Mouse (Mus musculus) liver, embryonic 16.5 days (tissue): ENCODE results near the gene Rnase4. TPM values are rescaled to one million over a fixed set of nuclear protein-coding genes. Genes with fewer than 3 reads are reported as not detected.

ENCODE experiments used
- ATAC-seq: fragments of 200-750 bp; cut with Nextera tagmentation; 2 replicates; pipeline ENCODE4 v1.8.0; 2017; ENCODE audit warnings: low read depth, mild to moderate bottlenecking, moderate number of reproducible peaks, moderate library complexity
- H3K27ac ChIP-seq: fragments of 300-500 bp; sonication (generic); 2 replicates; pipeline ENCODE4 v1.5.1; 2014; ENCODE audit warnings: mild to moderate bottlenecking, low read length
- H3K27me3 ChIP-seq: fragments of 300-500 bp; sonication (generic); 2 replicates; pipeline ENCODE4 v1.6.1; 2014; ENCODE audit warnings: low read depth, low read length, mixed read lengths; ENCODE audit not compliant: control insufficient read depth, insufficient read depth
- H3K36me3 ChIP-seq: fragments of 300-500 bp; sonication (generic); 2 replicates; pipeline ENCODE4 v1.6.1; 2014; ENCODE audit warnings: mild to moderate bottlenecking; ENCODE audit not compliant: control insufficient read depth, insufficient read depth
- H3K4me1 ChIP-seq: fragments of 300-500 bp; sonication (generic); 2 replicates; pipeline ENCODE4 v1.6.1; 2014; ENCODE audit warnings: low read depth, low read length, mixed read lengths; ENCODE audit not compliant: control insufficient read depth
- H3K4me2 ChIP-seq: fragments of 300-500 bp; sonication (generic); 2 replicates; pipeline ENCODE4 v1.6.1; 2014; ENCODE audit warnings: low read depth, low read length, mixed read lengths
- H3K4me3 ChIP-seq: fragments of 300-500 bp; sonication (generic); 2 replicates; pipeline ENCODE4 v1.5.1; 2014; ENCODE audit warnings: low read depth, mild to moderate bottlenecking, low read length
- H3K9ac ChIP-seq: fragments of 300-500 bp; sonication (generic); 2 replicates; pipeline ENCODE4 v1.6.1; 2014; ENCODE audit warnings: low read depth, low read length
- H3K9me3 ChIP-seq: fragments of 300-500 bp; sonication (generic); replicated peaks from 2 replicates; pipeline ENCODE4 v1.6.1; 2016; ENCODE audit warnings: low read length; ENCODE audit not compliant: control insufficient read depth
- WGBS: fragments of 180-500 bp; shearing (Covaris S2); extraction: QIAGEN DNeasy Blood & Tissue Kit; methylation state at CpG from one replicate; pipeline ENCODE4 v1.1.7; 2014; ENCODE audit not compliant: insufficient replicate concordance; 5-methylcytosine and 5-hydroxymethylcytosine counted together
- polyA plus RNA-seq: library from polyadenylated mRNA; unstranded; fragments of >200 nt; fragmentation: Nextera tagmentation; extraction: Ambion mirVana; gene quantifications from 2 replicates; pipeline ENCODE4 v1.2.1, GENCODE M21; 2015

Gene Rnase4
- polyA plus RNA-seq: 19.7 and 23.1 TPM in 2 replicates

DNA sequence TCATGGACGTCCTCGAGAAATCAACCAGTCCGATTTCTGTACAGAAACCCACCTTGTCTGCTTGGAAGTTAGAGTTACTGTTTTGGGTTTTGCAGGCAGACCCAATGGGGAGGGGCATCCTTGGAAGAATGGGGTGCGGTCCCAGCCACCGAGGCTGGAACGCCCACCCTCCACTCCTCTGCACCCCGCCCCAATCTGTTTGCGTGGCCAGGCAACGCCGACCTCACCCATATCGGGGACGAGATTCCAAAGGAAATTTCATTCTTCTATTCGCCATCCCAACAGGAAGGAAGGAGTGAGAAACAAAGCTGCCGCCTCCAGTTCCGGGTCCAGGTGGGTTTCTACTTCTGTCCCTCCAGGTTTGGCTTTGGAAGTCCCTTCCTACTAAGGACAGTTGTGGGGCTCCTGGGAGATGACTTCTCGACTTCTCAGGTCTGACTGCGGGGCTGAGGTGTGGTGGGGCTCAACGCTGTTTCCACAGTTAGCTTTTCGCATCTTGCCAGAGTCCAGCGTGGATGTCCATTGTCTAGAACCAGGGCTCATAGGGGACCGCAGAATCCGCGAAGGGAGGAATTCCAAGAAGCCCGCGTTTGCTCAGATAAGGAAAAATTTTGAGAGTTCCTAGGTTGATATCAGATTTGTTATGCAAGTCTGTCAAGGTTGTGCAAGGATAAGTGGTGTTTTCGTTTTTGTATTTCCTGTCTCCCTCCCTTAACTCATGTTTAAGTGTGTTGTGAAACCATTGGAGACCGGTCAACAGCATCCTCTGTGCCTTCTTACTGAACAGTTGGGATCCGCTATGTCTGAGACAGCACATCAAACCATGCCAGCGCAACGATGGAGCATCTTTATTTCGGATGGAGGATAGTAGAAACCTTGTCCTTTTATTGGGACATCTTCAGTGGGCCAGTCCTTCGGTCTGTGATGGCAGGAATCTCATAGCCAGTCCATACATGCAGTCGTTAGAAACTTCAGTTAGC lies at the start of gene Rnase4, which contains the start of gene Ang:
Gene Rnase4 (plus strand): TSS at position 157 of the 980 bp plus-strand sequence.
Gene Ang (plus strand): TSS at position 230 of the 980 bp plus-strand sequence.
- 8% methylated on average over 33 of the region's 33 CpGs for WGBS
- H3K27ac ChIP-seq: peak within 1 kb of the TSS; percentile 78
- no peaks in the 10 kb centered on the region for H3K36me3 ChIP-seq
- H3K9me3 ChIP-seq: no peaks in the 10 kb centered on the region
- no peaks in the 10 kb centered on the region for H3K27me3 ChIP-seq
- peak within 1 kb of the TSS; percentile 61 for H3K9ac ChIP-seq
- peaks cover 37% of the 10 kb centered on the region for H3K4me1 ChIP-seq
- ATAC-seq: no peak
- peak within 1 kb of the TSS; percentile 77 for H3K4me3 ChIP-seq
- H3K4me2 ChIP-seq: peak within 1 kb of the TSS; percentile 92

DNA sequence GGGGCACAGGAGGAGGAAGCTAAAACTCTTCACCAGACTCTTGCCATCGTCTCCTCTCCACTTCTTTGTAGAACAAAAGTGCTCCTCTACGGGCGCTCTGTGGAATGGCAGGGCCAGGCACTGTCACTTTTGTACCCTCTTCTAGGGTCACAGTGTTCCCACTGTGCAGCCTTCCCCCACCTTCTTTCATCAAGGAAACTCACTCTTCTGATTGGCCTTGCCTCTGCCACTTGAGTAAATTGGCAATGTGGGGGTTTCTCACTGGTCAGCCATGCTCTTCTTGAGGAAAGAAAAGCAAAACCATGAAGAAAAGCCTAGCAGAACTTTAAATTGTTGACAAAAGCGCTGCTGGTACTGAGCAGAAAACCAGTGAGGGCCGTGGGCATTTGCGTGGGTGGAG lies 49.1 kb upstream of the Rnase4 start, which contains the start of gene Rnase9:
Gene Rnase9 (minus strand): TSS at position 101 of the 400 bp plus-strand sequence.
- H3K9me3 ChIP-seq: no peaks in the 10 kb centered on the region
- H3K4me2 ChIP-seq: no peak within 1 kb of the TSS
- H3K27me3 ChIP-seq: no peaks in the 10 kb centered on the region
- H3K4me3 ChIP-seq: no peak within 1 kb of the TSS
- no peaks in the 10 kb centered on the region for H3K4me1 ChIP-seq
- no peak within 1 kb of the TSS for H3K27ac ChIP-seq
- H3K36me3 ChIP-seq: no peaks in the 10 kb centered on the region
- no peak within 1 kb of the TSS for H3K9ac ChIP-seq
- no peak for ATAC-seq
- WGBS: 65% methylated on average over 6 of the region's 6 CpGs

DNA sequence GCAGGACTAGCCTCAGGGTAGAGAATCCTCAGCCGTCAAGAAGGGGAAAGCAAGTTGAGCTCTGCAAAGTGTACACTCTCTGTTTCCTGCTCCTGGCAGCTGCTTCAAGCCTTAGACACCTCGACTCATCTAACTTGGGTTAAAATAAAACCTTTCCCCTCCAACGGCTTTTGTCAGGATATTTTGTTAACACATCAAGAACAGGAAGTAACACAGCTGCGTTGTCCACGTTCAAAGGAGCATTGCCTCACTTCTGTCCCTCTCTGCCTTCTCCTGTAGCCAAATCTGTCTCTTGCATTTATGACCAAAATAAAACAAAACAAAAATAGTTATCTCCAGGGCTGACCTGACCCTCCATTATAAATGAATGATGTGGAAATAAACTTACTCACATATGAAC lies 43.0 kb upstream of the Rnase4 start:
- WGBS: 7% methylated on average over 5 of the region's 5 CpGs
- Histone ChIP-seq H3K27me3 (no peaks in the 10 kb centered on the region), H3K9me3 (no peaks in the 10 kb centered on the region), H3K4me3 (no peak overlapping the region), H3K4me1 (no peaks in the 10 kb centered on the region), H3K4me2 (no peak overlapping the region), H3K36me3 (no peaks in the 10 kb centered on the region), H3K9ac (no peak overlapping the region), H3K27ac (no peak overlapping the region)
- no peak for ATAC-seq

GRCm38 (mm10) chr14:51050063-51050462 lies 40.8 kb upstream of the Rnase4 start, which contains the start of gene Rnase11:
Gene Rnase11 (minus strand): TSS chr14:51050163.
- no peak for ATAC-seq
- Histone ChIP-seq H3K36me3 (no peaks in the 10 kb centered on the region), H3K27me3 (no peaks in the 10 kb centered on the region), H3K4me3 (no peak within 1 kb of the TSS), H3K4me2 (no peak within 1 kb of the TSS), H3K9ac (no peak within 1 kb of the TSS), H3K4me1 (no peaks in the 10 kb centered on the region), H3K27ac (no peak within 1 kb of the TSS), H3K9me3 (no peaks in the 10 kb centered on the region)
- 57% methylated on average over 2 of the region's 2 CpGs for WGBS

- Histone ChIP-seq H3K27ac (no peak overlapping the region), H3K9me3 (no peaks in the 10 kb centered on the region), H3K27me3 (no peaks in the 10 kb centered on the region), H3K4me2 (no peak overlapping the region), H3K36me3 (no peaks in the 10 kb centered on the region), H3K4me1 (no peaks in the 10 kb centered on the region), H3K9ac (no peak overlapping the region), H3K4me3 (no peak overlapping the region)
- WGBS: 57% methylated on average over 5 of the region's 5 CpGs
- no peak for ATAC-seq
Measured at GRCm38 (mm10) chr14:51051941-51052340, 38.9 kb upstream of the Rnase4 start.

DNA sequence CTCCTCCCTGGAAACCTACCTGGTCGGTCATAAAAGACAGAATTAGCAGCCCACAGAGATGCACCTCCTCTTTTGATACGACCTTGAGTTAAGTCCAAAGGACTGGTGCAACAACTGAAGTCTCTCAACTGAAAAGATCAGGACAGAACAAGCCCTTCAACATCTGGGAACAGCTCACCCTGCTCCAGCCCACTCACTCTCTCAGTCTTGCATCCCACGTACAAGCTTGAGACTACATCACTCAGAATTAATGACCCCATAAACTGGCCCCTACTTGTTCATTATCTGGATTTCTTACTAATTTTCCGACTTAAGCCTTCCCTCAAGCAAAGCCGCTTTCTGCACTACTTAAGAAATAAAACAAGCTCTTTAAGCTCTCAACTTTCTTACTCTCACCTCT lies 37.7 kb upstream of the Rnase4 start:
- Histone ChIP-seq H3K4me2 (no peak overlapping the region), H3K36me3 (no peaks in the 10 kb centered on the region), H3K27ac (no peak overlapping the region), H3K27me3 (no peaks in the 10 kb centered on the region), H3K9me3 (no peaks in the 10 kb centered on the region), H3K4me3 (no peak overlapping the region), H3K4me1 (peaks cover 6% of the 10 kb centered on the region), H3K9ac (no peak overlapping the region)
- ATAC-seq: no peak
- 60% methylated on average over 5 of the region's 5 CpGs for WGBS

DNA sequence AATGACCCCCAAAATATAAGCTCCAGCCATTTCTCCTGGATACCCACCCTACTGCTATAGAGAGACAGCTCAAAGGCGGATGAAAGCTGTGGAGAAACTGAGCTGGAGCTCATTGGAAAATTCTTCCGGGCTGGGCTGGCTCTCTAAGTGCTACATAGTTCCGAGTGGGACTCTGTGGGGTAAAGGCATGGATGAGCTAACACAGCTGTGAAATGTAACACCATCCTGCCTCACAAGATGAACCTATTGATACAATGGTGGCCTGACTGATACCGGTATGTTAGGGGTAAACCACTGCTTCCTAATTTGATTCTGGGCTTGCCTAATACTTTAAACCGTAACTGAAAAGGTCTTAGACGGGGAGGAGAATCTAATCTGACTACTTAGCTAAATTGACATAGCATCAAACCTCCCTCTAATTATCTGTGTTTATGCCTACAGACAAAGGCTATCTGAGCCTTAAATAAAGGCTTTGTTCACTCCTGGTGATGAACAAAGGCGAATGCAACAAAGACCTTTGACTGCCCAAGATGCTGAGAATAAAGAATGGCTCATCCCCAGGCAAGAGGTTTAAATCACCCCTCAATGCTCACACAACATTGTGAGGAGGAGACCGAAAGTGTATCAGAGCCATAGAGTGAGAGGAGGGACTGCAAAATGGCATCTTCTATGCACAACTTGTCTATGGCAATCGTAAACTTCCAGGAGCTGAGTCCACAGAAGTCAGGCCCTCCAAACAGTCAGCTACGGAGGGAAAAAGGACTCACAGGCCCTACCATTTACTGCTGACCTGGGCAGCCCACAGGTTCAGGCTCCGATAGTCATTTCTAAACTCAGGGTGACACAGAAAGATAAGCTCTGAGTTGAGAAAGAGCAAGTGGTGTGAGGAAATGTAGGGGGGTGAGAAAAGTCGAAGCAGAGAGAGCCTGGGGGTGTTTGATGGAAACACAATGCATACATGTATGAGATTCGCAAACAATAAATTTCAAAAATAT lies 36.3 kb upstream of the Rnase4 start:
- 48% methylated on average over 13 of the region's 13 CpGs for WGBS
- no peak for ATAC-seq

DNA sequence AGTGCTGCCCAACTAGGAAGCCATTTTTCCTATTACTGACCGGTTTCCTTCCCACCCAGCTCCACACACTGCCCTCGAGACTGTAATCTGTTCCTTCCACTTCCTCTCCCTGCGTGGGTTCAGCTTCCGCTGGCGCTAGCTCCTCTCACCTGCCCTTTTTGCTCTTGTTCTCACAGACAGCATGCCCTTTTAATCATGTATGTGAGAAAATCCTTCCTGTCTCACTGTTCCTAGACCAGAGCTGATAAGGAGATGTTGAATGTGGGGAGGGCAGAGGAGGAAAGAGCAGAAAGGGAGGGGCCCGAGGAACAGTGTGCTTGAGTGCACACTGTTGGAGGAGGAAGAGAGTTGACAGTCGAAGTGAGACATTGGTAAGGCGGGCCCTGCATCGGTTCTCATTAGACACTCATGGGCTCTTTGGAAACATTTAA lies 33.5 kb upstream of the Rnase4 start, which contains the start of gene Rnase12:
Gene Rnase12 (minus strand): TSS at position 261 of the 431 bp plus-strand sequence.
- Histone ChIP-seq H3K36me3 (no peaks in the 10 kb centered on the region), H3K9ac (no peak within 1 kb of the TSS), H3K27me3 (no peaks in the 10 kb centered on the region), H3K4me2 (no peak within 1 kb of the TSS), H3K27ac (no peak within 1 kb of the TSS), H3K9me3 (no peaks in the 10 kb centered on the region), H3K4me3 (no peak within 1 kb of the TSS), H3K4me1 (peaks cover 11% of the 10 kb centered on the region)
- peak; percentile 58 for ATAC-seq
- WGBS: 8% methylated on average over 9 of the region's 9 CpGs

More for the DNA sequence above, 36.3 kb upstream of the Rnase4 start:
- H3K4me1 ChIP-seq: peaks cover 6% of the 10 kb centered on the region
- H3K4me3 ChIP-seq: no peak overlapping the region
- no peaks in the 10 kb centered on the region for H3K36me3 ChIP-seq
- H3K9ac ChIP-seq: no peak overlapping the region
- no peak overlapping the region for H3K4me2 ChIP-seq
- no peaks in the 10 kb centered on the region for H3K27me3 ChIP-seq
- H3K9me3 ChIP-seq: no peaks in the 10 kb centered on the region
- H3K27ac ChIP-seq: no peak overlapping the region
